Mouse (Mus musculus): ENCODE measurements around the gene Rtkn. TPM values are rescaled to one million over a fixed set of nuclear protein-coding genes. Genes with fewer than 3 reads are reported as not detected.

The Rtkn gene
- 0.66 TPM in 1 of 2 replicates, not detected in the other for total RNA-seq (2023)

DNA sequence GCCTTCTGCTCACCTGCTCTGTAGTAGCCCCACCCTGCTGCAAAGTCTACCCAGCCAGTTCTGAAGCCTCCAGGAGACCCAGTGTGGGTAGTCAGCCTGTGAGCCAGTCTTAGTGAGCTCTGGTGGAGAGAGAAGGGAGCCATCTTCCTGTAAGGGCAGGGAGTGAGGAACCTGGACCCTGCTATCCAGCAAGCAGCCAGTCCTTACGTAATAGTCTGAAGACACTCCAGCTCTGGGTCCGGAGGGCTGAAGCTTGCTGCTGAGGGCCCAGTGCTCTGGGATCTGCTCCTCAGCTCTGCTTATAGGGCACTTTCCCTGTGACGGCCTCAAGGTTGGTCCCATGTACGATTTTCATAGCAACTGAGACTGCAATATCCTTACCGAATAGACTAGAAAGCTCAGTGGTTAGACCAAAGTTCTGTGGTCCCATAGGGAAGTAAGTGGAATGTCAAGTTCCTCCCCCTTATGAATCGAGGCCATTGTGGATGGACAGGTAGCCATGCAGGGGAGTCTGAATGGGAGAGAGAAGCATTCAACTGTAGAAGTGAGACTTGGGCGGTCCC lies at the start of gene Rtkn:
TSS of gene Rtkn (plus strand) at position 513 of the 563 bp plus-strand sequence.

DNA sequence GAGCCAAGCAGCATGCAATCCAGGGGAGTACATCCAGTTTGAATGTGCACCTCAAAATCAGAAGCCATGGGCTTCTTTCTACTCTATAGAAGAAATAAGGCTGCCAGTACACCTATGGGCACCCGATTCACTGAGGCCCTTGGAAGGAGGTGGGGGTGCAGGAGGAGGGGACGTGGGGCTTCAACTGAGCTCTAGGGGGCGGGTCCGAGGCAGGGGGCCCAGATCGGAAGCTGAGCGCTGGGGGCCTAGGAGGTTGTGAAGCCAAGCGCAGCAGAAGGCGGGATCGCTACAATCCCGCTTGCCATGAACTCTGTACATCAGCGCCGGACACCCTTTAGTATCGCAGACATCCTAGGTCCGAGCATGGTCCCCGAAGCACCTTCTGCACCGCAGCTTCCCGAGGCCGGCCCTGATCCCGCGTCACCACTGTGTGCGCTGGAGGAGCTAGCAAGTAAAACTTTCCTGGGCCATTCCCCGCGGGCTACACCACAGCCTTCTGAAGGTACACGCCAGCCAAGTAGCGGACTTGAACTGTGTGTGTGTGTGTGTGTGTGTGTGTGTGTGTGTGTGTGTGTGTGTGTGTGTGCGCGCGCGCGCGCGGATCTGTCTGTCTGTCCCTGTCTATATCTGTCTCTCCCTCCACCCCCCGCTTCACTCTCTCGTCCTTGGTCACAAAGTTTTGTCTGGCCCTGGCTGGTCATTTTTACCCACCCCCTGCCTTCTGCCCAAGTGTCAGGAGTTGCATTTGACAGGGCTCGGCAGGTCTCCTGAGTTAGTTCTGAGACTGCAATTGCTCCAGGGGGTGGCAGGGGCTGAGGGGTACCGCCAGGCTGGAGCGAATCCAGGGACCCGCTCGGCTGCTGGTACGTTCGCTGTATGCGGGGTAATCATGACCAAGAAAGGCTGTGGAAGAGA lies 48.9 kb upstream of the Rtkn start, which contains the start of gene Lbx2:
TSS of gene Lbx2 (plus strand) at position 247 of the 915 bp plus-strand sequence.

DNA sequence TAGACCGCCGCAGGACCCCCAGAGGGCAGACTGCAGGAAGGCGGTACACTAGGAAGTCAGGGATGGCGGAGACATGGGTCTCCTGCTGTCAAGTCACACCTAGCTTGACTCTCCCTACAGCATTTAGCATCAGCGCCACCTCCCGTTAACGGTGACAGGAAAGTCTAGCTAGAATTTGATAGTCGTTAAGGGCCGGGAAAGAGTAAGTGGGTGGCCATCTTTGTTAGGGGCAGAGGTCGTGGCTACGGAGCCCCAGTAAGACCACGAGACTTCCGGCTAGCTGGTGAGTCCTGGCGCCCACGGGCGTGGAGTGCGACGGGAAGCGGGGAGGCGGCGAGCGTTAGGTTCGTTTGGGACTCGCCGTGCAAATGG lies 34.0 kb upstream of the Rtkn start, which contains the start of the genes Ccdc142 and Gm42688:
TSS of gene Ccdc142 (plus strand) at position 286 of the 372 bp plus-strand sequence.
TSS of gene Gm42688 (plus strand) at position 302 of the 372 bp plus-strand sequence.

DNA sequence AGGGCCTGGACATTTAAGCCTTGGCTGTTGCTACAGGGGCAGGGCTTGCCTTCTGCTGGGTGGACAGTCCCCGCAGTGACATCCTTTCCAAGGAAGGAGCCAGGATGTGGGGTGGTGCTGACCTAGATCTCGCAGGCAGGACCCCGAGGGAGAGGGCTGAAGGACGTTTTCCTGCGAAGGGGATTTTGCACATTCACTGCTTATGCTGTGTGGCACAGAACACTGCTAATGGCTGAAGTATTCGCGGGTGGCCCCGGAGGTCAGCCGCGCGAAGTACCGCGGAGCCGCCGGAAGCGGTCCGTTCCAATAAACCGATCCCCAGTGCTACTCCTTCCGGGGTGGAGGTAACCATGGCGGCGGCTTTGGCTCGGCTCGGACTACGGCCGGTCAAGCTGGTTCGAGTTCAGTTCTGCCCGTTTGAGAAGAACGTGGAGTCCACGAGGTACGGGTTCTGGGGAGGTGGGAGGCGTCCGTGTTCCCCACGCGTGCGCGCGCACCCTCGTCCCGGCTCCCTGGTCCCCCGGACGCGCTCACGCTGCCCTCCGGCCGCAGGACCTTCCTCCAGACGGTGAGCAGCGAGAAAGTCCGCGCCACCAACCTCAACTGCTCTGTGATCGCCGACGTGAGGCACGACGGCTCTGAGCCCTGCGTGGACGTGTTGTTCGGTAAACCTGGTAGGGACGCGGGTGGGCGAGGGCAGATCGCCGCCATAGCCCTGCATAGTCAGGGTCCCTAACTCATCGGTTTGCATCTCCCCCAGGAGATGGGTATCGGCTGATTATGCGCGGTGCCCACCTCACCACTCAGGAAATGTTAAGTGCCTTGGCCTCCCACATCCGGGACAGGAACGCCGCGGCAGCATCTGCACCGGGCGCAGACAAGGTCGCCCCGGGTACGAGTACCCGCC lies 26.2 kb upstream of the Rtkn start, which contains the start of gene Mrpl53:
TSS of gene Mrpl53 (plus strand) at position 279 of the 907 bp plus-strand sequence.

DNA sequence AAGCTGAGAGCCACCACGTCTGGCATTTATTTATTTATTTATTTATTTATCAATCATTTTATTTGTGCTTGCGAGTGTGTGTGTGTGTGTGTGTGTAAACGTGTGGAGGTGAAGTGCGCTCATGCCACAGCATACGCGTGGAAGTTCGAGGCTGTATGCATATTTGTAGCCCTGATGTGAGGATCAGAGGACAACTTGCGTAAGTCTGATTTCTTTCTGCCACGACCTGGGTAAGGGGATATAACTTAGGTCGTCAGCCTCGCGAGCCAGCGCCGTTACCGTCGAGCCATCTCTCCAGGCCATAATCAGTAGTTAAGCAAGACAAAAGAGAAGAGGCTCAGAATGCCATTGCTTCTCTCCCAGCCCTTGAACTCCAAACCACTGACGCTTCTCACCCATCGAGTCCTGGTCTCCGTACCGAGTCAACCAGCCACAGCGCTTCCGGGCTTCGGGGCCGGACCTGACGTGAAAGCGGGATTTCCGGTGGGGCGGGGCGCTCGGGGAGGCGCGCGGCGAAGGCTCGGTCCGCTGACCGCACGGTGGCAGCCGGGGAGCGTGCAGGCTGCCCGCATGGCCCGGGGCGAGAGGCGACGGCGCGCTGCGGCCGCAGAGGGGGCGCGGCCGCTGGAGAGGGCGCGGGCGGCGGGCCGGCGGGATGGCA lies 20.1 kb upstream of the Rtkn start, which contains the start of gene Mogs:
TSS of gene Mogs (plus strand) at position 486 of the 661 bp plus-strand sequence.

DNA sequence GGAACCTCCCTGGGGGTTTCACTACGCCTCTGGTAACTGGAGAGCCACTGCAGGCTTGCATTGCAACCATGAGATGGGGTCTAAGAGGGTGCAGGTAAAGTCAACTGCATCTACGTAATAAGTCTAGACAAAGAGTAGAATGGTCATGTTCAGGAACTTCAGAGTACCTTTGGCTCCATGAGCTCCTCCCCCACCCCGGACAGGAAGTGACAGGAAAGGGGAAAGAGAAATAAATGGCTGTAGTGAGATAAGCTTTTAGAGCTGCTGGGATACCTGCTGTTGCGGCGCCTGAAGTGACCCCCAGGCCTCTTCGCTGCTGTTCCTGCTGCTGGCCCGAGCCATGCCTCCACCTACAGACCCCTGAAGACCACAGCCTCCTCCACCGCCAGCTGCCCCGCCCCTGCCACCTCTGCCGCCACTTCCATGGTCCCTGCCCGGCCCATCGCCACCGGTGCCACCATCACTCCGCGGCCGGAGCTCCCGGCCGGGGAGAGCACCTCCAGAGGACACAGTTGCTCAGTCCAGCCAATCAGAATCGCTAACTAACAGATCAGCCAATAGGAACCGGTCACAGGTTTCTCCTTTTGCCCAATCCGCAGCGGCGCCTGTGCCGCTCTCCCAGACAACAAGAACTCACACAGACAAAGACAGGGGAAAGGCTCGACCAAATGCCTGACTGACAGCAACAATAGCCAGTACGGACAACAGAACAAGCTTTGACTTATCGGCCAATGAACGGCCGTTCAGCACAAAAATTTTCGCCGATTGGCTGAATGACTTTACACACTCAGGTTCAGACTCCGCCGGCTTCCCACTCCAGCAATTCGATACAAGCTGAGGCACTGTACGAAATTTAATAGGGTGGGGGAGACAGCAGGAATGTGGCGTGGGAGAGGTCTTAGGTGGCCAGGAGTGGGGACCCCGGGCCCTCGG lies 14.1 kb upstream of the Rtkn start, which contains the start of gene Wbp1:
TSS of gene Wbp1 (minus strand) at position 630 of the 933 bp plus-strand sequence.

DNA sequence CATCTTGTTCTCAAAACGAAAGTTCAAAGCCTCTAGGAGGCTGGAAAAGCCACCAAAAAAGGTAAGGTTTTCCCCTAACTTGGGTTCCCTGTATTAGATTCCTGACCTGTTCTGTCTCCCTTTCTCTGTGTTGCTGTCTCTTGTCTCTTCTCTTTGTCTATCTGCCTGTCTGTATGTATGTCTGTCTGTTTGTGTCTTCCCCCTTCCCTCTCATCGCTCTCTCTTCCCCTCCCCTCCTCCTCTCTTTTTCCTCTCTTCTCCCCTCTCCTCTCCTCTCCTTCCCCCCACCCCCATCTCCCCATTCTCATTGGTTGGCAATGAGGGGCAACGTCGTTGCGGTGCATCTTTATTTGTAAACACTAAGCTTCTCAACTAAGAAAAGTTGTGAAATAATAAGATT lies 9.9 kb upstream of the Rtkn start, which contains the start of gene Ino80b:
TSS of gene Ino80b (minus strand) at position 101 of the 400 bp plus-strand sequence.

DNA sequence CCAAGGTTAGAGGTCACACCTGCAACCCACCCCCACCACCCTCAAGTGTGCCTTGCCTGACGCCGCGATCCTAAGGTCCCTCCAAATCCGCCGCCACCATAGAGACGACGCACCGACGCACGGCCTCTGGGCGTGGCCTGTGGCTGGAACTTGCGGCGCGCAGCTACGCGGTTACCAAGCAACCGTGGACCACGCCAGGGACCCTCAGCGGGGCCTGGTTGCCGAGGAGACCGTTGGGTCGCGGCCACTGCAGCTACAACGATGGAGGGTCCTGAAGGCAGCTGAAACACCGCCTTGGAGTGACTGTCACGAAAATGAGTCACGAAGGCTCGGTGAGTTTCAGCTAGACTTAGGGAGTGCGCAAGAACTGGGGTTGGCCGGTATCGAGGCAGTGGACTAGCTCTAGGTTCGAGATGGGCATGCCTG lies 21.0 kb downstream of the Rtkn start, which contains the start of the genes Wdr54 and 1700003E16Rik:
TSS of gene Wdr54 (minus strand) at position 139 of the 426 bp plus-strand sequence.
TSS of gene 1700003E16Rik (plus strand) at position 146 of the 426 bp plus-strand sequence.

DNA sequence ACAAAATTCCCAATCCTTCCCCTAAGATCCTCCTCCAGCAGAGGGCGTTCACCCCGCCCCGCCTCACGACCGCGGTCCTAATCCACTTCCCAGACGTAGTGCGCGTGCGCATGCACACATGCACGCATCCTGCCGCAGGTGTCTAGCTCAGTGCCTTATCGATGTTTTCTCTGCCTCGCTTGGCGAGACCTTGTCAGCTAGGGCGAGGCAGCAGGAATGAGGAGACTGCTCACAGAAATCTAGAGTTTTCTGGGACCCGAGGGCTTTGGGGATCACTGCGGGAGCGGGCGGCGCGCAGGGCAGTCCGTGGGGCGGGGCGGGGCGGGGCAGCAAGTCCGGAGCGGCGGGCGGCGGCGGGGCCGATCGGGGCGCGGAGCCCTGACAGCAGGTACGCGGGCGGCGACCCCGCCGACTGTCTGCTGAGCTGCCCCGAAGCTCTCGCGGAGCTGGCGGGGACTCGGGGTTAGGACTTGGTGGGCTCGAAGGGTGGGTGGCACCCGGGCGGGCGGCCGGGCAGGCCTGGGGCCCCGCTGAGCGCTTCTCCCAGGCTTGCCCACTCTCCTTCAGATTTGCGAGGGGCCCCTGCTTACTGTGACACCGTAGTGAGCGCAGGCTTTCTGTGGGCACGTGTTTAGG lies 30.5 kb downstream of the Rtkn start, which contains the start of gene Dctn1:
TSS of gene Dctn1 (plus strand) at position 314 of the 636 bp plus-strand sequence.

Other genes with a start within 250 kb of the Rtkn start
- 24.2 and 37.5 TPM in 2 replicates for gene Sema4f, start 195.7 kb upstream of the Rtkn start, total RNA-seq (2023)
- 2.1 and 3.1 TPM in 2 replicates for gene M1ap, start 188.6 kb upstream of the Rtkn start, total RNA-seq (2023)
- gene Dok1, start 102.0 kb upstream of the Rtkn start, total RNA-seq (2023): 23.0 and 23.7 TPM in 2 replicates
- gene Loxl3, start 101.3 kb upstream of the Rtkn start, total RNA-seq (2023): 0.86 and 1.0 TPM in 2 replicates
- 213 and 248 TPM in 2 replicates for gene Aup1, start 80.9 kb upstream of the Rtkn start, total RNA-seq (2023)
- gene Htra2, start 80.2 kb upstream of the Rtkn start, total RNA-seq (2023): 28.7 and 51.2 TPM in 2 replicates
- gene Dqx1, start 77.6 kb upstream of the Rtkn start, total RNA-seq (2023): 4.4 and 7.9 TPM in 2 replicates
- not detected in 2 replicates for gene Tlx2, start 65.2 kb upstream of the Rtkn start, total RNA-seq (2023)
- 13.1 and 13.9 TPM in 2 replicates for gene Pcgf1, start 57.6 kb upstream of the Rtkn start, total RNA-seq (2023)
- not detected in 2 replicates for gene Lbx2, start 49.1 kb upstream of the Rtkn start, total RNA-seq (2023)
- gene Ccdc142, start 33.9 kb upstream of the Rtkn start, total RNA-seq (2023): 4.2 and 4.8 TPM in 2 replicates
- 3.2 and 4.4 TPM in 2 replicates for gene Gm42688, start 33.8 kb upstream of the Rtkn start, total RNA-seq (2023)
- 19.1 and 19.8 TPM in 2 replicates for gene Mrpl53, start 26.4 kb upstream of the Rtkn start, total RNA-seq (2023)
- 18.9 and 25.1 TPM in 2 replicates for gene Mogs, start 20.0 kb upstream of the Rtkn start, total RNA-seq (2023)
- gene Wbp1, start 13.9 kb upstream of the Rtkn start, total RNA-seq (2023): 26.7 and 32.6 TPM in 2 replicates
- gene Ino80b, start 10.0 kb upstream of the Rtkn start, total RNA-seq (2023): 16.4 TPM in 2 replicates
- not detected in 2 replicates for gene Wdr54, start 20.9 kb downstream of the Rtkn start, total RNA-seq (2023)
- not detected in 2 replicates for gene 1700003E16Rik, start 20.9 kb downstream of the Rtkn start, total RNA-seq (2023)
- gene Dctn1, start 30.5 kb downstream of the Rtkn start, total RNA-seq (2023): 91.8 and 114 TPM in 2 replicates
- gene Slc4a5, start 84.4 kb downstream of the Rtkn start, total RNA-seq (2023): not detected in 2 replicates
- gene Mthfd2, start 190.4 kb downstream of the Rtkn start, total RNA-seq (2023): 18.4 and 19.1 TPM in 2 replicates
- 180 and 209 TPM in 2 replicates for gene Mob1a, start 190.6 kb downstream of the Rtkn start, total RNA-seq (2023)
- 9.3 and 11.1 TPM in 2 replicates for gene Bola3, start 213.7 kb downstream of the Rtkn start, total RNA-seq (2023)

Data from neutrophil, adult 65 days (primary cell).